Mouse (Mus musculus): ENCODE data around the gene Galk2. TPM values are rescaled to one million over a fixed set of nuclear protein-coding genes. Genes with fewer than 3 reads are reported as not detected.

Gene Galk2
- total RNA-seq (2021) = 10 to 100 TPM; 10.1 to 10.9 TPM

DNA sequence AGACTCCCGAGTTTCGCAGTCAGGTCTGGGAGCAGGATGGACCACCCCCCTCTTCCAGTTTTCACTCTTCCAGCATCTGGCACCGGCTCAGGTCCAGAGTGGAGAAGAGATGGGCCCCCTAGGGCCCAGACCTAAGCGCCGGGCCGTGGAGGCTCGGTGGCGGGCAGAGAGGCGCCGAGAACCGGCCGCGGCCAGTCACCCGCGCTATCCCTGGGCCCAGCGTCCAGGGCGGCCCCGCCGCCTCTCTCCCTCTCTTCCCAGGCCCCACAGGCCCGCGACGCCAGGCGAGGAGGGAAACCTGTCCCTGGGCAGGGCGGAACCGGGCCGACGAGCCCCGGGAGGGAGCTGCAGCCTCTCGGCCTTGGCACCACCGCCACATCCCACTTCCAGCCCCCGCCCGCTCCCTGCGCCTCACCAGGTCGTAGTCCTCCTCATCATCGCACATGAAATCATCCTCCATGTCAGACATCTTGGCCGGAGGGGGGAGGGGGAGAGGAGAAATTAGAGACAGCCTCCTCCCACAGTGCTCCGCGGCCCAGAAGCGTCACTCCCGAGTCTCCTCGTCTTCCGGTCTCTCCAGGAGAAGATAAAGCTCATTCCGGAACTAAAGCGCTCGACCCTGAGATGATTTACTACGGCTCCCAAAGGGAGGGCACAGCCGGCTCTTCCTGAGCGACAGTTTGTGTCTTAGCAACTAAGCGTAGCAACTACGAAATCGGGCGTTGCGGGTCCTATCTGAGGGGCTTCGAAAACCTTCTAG lies at the start of gene Galk2, which contains the start of gene Cops2:
TSS of gene Galk2 (plus strand) at position 589 of the 760 bp plus-strand sequence.
TSS of gene Cops2 (minus strand) at position 619 of the 760 bp plus-strand sequence.
- intact Hi-C loops (cut with DNase I) = loop anchor here (5.0 to 10.0 kb wide), 2 partner anchors 76 to 194 kb away; partner anchors contain the start of gene Secisbp2l
- DNase-seq (ENCODE audit: low spot score) = peak; percentile 87

DNA sequence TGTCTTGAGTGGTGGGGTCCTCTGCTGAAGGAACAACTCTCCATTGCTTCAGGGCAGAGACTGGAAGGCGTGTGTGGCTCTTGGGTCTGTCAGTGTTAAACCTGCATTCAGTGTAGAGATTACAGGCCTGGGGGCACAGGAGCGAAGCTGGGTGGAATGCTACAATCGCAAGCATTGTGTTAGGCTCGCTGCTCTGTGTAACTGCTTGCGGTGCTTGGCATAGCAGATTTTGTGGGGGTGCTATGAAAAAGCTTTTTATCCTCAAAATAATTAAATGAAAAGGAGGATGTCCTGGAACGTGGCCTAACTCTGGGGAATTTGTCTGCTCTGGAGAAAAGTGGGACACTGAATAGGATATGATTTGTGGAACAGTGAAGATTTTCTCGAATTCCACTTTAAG lies 49.4 kb upstream of the Galk2 start:
- DNase-seq (ENCODE audit: low spot score) = no peak
- intact Hi-C loops (cut with DNase I) = no loop called here

DNA sequence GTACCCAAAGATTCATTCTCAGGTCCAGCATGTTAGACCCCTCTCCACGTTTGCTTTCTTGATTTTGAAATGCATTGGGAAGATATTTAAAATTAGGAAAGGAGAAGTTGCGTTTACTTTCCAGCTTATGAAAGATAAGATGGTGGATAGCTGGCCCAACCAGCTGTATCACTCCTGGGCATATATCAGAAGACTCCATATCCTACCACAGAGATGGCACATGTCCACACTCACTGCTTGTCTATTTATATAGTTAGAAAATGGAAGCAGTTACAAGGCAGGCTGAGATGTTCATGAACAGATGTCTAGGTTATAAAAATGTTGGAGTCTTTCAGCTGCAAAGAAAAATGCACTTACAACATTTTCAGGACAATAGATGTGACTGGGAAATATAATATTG lies 47.6 kb upstream of the Galk2 start:
- DNase-seq (ENCODE audit: low spot score) = no peak
- intact Hi-C loops (cut with DNase I) = no loop called here

DNA sequence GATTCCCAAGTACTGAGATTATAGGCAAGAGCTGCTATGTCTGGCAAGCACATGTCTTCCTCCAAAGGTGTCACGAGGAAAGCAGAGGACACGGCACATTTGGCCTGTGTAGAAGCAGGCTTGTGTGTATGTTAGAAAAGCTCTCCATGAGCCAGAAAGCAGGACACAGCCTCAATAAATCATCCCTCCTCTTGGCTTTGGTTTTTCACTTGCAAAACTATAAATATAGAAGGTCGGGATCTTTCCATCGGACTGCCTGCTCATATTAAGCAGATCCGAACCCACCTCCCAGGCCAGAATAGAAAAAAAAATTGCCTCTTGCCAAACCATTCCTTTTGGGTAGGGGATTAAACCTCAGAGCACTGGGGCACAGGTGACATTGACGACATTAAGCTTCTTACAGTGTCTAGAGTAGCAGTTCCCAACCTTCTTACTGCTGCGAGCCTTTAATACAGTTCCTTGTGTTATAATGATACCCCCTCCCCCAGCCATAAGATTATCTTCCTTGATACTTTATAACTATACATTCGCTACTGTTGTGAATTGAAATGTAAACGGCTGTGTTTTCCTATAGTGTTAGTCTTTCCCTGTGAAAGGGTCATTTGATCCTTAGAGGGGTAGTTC lies 44.8 kb upstream of the Galk2 start:
- no peak for DNase-seq (ENCODE audit: low spot score)
- intact Hi-C loops (cut with DNase I) = no loop called here

DNA sequence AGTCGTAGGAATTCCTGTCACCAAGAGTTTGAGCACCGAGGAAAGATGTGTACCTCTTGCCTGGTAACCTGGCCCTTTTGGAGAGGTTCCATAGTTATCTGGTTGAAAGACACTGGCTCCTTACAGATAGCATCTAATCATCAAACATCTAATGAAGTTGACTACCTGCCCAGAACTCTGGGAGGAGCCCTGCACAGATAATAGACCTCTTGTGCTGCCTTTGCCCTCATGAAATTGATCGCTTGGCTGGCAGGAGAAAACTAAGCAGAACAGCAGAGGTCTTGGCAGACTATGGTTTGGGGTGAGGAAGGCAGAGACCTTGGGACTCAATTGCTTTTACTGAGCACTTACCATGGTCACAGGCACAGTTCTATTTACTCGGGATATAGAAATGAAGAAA lies 38.5 kb upstream of the Galk2 start:
- intact Hi-C loops (cut with DNase I) = no loop called here
- DNase-seq (ENCODE audit: low spot score) = no peak

DNA sequence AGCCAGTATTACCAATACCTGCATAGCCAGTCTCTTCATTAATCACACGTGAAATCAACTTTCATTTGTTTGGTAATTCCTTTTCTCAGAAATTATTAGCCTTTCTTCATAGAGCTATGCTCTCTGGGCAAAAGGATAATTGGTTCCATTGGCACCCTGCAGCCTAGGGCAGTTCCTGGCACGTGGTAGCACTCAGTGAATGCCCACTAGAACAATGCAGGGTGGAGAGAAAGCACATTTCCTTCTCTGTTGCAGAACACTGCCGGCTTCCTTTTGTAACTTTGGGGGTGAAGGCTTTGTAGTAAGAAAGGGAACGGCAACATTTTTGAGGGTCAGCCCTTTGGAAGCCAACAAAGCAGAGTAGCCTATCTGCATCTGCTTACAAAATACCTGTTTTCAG lies 32.7 kb upstream of the Galk2 start:
- no peak for DNase-seq (ENCODE audit: low spot score)
- intact Hi-C loops (cut with DNase I) = no loop called here

DNA sequence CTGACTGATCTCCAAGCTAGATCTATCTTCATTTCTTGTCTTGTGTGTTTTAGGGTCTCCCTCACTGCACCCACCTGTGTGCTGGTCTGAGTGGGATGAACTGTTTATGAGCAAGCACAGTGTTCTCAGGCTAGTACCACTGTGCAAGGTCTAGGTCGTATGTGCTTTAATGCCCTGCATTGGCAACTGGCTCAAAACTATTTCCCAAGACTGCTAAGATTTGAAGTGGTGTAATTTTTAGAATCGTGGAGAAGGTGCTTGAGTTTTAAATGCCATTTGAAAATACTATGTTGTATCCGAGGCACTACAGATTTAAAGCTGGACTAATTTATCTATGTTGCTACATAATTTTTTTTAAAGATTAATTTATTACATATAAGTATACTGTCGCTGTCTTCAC lies 31.0 kb upstream of the Galk2 start:
- intact Hi-C loops (cut with DNase I) = no loop called here
- no peak for DNase-seq (ENCODE audit: low spot score)

DNA sequence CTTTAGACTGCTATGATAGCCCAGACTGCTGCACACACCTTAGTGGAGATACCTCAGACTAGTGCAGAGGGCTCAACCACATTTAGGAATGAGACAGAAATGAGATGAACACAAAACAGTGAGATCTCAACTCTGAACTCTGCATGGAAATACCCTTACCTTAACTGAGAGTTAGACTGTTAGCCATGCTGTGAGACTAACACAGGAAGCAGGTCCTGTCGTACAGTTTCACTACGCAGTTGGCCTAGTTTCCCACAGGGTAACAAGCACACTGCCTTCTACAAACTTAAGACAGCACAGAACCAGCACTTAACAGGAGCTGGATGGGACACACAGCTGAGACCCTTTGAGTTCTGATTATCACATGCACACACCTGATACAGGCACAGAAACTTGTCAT lies 29.0 kb upstream of the Galk2 start:
- no peak for DNase-seq (ENCODE audit: low spot score)
- intact Hi-C loops (cut with DNase I) = no loop called here

DNA sequence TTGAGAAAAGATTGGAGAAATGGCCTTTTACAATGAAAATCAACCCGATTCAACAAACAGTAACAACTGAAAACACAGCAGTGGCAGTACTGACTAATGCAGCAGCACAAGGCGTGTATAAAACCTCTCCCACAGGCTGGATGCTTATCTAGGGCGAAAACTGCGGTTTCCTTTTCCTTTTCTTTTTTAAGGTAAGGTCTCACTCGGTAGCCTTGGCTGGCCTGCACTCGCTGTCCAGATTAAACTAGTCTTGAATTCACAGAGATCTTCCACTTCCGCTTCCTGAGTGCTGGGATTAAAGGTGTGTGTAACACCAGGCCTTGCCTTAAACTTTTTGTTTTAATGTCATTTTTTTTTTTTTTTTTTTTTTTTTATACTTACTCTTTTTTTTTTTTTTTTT lies 20.8 kb upstream of the Galk2 start:
- intact Hi-C loops (cut with DNase I) = loop anchor here (5.0 kb wide), 1 partner anchor 66 kb away; no protein-coding TSS in a partner anchor
- DNase-seq (ENCODE audit: low spot score) = no peak

DNA sequence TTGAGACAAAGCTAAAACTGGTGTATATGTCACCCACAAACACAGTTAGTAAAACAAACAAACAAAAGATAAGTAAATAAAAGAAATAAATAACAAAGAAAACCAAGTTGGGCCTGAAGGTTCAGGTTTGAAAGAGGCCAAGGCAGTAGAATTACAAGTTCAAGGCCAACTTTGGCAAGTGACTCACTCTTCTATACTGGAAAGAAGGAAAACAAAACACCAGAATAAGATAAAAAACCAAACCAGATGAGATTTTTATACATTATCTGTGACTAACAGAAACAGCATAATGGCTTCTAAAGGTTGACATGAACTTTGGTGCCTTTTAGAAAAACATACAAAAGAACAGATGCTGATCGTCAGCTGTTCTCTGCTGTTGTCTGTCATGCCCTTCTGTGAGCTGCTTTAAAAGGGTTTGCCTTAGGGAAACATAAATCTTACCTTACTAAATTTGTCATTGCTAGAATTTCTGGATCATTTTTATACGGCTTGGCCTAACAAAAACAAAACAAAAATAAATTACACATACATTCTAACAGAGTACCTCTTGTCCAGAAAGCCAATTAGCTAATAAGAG lies 20.1 kb upstream of the Galk2 start:
- intact Hi-C loops (cut with DNase I) = loop anchor here (5.0 kb wide), 1 partner anchor 66 kb away; no protein-coding TSS in a partner anchor

DNA sequence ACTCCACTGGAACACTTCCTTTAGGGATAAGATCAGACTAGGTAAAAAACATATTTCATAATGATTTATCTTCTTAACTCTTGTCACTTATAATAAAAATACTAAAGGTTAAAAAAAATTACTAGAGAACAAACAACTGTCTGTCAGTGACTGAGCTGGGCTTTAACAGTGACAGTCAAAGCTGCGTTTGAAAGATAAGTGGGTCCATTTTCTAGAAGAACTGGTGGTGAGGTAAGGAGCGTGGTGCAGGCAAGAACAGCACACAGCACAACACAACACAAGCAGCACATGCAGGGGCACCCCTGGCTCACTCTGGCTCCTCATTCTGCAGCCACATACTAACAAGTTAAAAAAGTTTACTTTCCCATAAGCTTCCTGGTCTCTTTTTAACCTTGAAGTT lies 7.7 kb upstream of the Galk2 start:
- no peak for DNase-seq (ENCODE audit: low spot score)
- intact Hi-C loops (cut with DNase I) = loop anchor here (10.0 kb wide), 1 partner anchor 186 kb away; no protein-coding TSS in a partner anchor

More for the DNA sequence above, 20.1 kb upstream of the Galk2 start:
- no peak for DNase-seq (ENCODE audit: low spot score)

DNA sequence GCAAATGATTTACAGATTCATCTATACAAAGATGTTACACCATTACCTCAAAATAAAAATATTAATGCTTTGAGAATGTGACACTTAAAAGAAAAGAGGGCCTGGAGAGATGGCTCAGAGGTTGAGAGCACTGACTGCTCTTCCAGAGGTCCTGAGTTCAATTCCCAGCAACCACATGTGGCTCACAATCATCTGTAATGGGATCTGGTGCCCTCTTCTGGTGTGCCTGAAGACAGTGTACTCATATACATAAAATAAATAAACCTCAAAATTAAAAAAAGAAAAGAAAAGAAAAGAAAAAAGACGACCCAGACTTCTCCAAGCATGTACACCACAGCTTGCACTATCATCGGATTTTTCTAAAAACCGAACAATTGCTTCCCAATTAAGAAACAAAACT lies 1.2 kb upstream of the Galk2 start:
- DNase-seq (ENCODE audit: low spot score) = no peak
- intact Hi-C loops (cut with DNase I) = loop anchor here (5.0 to 10.0 kb wide), 2 partner anchors 75 to 193 kb away; partner anchors contain the start of gene Secisbp2l

DNA sequence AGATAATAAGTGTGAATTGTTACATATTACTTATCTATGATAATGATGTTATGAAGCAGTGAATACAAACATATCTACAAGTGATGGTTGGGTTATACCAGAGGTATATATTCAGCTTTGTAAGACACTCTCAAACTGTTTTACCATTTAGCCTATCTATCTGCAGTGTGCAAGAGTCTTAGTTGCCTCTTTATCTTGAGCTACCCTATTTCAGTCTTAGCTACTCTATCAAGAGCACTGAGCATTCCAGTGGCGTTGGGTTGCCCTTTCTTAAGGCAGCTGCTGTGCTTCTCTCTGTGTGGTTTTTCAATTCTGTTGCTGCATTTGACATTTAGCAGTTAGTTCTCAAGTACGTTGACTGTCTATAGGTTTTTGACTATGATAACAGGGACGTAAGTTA lies 4.9 kb downstream of the Galk2 start:
- no peak for DNase-seq (ENCODE audit: low spot score)
- intact Hi-C loops (cut with DNase I) = loop anchor here (5.0 kb wide), 1 partner anchor 289 kb away; the partner anchor contains the start of genes Dtwd1 and Fam227b

DNA sequence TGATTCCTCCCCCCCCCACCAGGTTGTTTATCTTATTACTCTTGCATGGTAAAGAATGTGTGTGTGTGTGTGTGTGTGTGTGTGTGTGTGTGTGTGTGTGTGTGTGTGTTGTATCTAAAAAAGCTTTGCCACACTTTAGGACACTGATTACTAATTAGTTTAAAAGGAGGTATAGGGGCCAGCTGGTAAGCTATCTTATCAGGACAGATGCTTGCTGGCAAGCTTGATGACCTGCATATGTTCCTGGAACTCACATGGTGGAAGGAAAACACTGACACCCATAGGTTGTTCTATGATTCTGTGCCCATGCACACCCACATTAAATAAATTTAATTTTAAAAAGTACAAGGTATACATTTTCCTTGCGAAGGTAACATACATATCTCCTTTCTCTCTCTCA lies 5.6 kb downstream of the Galk2 start:
- intact Hi-C loops (cut with DNase I) = loop anchor here (5.0 kb wide), 1 partner anchor 288 kb away; the partner anchor contains the start of genes Dtwd1 and Fam227b
- DNase-seq (ENCODE audit: low spot score) = no peak

DNA sequence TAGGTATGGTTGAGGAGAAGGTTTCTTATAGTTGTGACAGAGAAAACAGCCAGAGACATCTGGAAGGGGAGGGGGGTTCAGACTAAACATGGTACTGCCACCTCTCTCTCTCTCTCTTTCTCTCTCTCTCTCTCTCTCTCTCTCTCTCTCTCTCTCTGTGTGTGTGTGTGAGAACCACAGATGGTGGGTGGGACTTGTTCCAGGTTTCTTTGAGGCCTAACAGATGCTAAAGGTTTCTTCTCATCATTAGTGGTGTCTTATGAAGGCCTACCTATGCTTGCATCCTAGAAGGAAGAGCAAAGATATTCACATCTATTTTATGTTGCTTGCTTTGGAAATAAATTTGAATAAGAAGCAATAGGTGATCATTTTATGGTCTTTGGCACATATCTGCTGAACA lies 6.7 kb downstream of the Galk2 start:
- intact Hi-C loops (cut with DNase I) = no loop called here
- no peak for DNase-seq (ENCODE audit: low spot score)

DNA sequence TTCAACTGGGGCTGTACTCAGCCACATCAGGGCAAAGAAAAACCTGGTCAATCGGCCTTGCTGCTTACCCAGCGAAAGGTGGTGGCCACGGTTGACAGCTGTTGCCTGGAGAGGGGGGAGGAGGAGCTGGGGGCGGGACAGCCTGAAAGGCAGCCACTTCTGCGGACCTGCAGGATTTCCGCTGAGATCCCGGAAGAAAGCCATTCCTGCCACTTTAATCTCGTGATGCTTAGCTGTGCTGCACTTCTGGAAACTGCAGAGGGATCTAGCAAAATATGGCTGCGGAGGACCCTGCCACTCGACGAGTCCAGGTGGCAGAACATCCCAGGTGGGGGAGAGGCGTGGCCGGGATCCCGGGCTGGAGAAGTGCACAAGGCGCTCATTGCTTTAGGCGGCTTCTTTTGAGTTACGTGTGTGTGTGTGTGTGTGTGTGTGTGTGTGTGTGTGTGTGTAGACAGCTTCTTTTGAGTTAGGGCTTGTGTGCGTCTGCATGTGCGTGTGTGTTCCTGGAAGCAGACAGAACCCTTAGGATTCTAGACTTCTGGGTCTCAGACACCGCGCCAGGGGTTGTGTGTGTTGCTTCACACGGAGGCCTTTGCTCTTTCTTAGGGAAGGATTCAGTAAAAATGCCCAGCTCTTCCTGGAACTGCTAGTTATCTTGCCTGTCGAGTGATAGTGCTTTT lies 7.3 kb downstream of the Galk2 start:
- intact Hi-C loops (cut with DNase I) = no loop called here

DNA sequence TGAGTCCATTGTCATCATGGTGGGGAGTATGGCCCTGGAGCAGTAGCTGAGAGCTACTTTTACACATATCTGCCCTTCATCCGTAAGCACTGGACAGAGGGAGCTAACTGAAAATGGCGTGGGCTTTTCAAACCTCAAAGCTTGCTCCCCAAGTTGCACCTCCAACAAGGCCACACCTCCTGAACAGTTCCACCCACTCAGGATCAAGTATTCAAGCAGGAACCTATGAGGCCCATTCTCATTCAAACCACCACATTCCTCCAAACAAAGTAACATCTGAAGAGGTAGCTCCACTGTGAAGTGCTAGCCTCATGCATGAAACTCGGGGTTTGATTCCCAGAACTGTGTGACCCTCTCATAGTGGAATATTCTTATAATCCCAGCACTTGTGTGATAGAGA lies 9.4 kb downstream of the Galk2 start:
- intact Hi-C loops (cut with DNase I) = no loop called here
- DNase-seq (ENCODE audit: low spot score) = no peak

More for the DNA sequence above, 7.3 kb downstream of the Galk2 start:
- peak; percentile 14 for DNase-seq (ENCODE audit: low spot score)

DNA sequence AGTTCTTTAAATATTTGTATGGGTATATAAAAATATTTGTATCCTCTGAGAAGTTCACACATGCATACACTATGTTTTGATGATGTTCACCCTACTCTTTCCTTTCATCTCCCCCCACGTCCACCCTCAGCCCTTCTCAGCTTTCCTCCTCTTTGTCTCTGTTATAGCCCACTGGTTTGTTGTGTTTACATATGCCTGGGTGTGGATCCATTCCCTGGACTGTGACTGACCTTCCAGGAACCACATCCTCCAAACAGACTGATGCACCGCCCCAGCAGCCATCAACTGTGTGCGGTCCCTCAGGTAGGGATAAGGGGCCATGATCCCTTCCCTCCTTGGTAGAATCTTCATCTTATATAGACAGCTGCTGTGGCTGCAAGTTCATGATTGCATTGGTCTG lies 11.2 kb downstream of the Galk2 start:
- intact Hi-C loops (cut with DNase I) = no loop called here
- DNase-seq (ENCODE audit: low spot score) = no peak

DNA sequence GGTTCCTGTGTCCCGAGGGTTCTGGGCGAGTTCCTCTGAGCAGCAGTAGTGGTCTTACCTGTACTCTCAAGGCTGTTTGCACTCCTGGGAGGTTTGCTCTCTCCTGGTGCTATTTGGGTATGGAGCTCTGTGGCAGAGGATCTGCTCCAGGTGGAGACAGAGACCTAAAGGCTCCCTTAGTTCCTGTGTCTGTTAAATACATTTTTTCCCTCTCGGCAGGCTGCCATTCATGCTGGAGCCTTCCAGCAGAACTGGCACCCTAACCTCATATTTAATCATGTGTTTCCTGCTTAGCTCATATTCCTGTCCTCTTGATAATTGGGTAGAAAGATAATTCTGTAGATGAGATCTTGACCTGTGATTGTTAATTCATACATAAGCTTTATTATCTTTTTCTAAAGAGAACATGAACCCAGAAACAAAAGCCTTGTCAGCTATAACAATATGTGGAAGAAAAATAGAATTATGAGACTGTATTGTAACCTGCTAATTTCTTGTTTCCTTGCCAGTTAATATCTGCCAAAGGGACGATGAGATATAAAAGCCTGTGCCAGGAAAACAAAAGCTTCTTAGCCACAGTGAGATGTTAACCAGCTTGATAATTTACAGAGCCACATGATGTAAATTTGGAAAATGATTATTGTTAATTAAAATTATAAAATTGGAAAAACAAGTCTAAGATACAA lies 27.1 kb downstream of the Galk2 start:
- intact Hi-C loops (cut with DNase I) = no loop called here
- DNase-seq (ENCODE audit: low spot score) = no peak

DNA sequence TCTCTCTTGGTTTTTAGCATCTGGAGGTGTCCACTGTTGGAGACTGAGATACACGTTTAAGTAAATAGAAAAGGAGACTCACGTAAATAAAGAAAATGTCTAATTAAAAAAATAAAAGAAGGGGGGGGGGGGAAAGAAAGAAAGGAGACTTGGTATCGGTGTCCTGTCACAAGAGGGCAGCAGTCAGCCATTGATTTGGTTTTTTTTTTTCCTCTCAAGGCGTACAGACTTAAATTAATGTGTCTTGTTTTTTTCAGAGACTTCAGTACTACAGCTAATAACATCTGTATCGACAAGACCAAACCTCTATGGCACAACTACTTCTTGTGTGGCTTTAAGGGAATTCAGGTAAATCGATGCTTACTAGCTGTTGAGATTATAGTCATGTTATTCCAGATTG lies 34.2 kb downstream of the Galk2 start:
- intact Hi-C loops (cut with DNase I) = loop anchor here (2.0 to 5.0 kb wide), 5 partner anchors 142 to 629 kb away; partner anchors contain the start of gene Fgf7
- DNase-seq (ENCODE audit: low spot score) = no peak
